In genomic region chr17:69969021-69969815, GRCm38 (mm10) we compare ENCODE assay signal across 9 mouse cellular contexts. TPM values are rescaled to one million over a fixed set of nuclear protein-coding genes. Genes with fewer than 3 reads are reported as not detected.
DNase-seq lines count a peak whose midpoint lies in the region; ATAC-seq and TF ChIP-seq lines count a peak whose summit lies in the region.
"Had no signal": no experiment of that assay in that cellular context is flagged by ENCODE, and none has a peak within 500 bp of the region (broad histone marks: within the 10 kb centered on the region; RNA-seq: fewer than 3 reads in every experiment).

Gene Dlgap1, plus strand, starts transcription at chr17:69969073.

- H3K27me3 ChIP-seq in megakaryocyte, embryonic 14.5 days (replicated peaks), result peaks cover 27% of the 10 kb centered on the region
- peaks cover 21% of the 10 kb centered on the region for H3K27me3 ChIP-seq in embryonic facial prominence, embryonic 11.5 days (ENCODE audit: control insufficient read depth, insufficient read depth, low read length)
- peaks cover 51% of the 10 kb centered on the region for H3K27me3 ChIP-seq in limb, embryonic 15.5 days
- H3K27me3 ChIP-seq: CH12.LX had no signal

- peak; percentile 48; the same call in 1 of the 2 replicates for TF ChIP-seq CTCF in olfactory bulb, adult 2 months (IDR thresholded peaks at IDR 0.05; ENCODE audit: insufficient read depth, low read depth, low read length)

- peak; percentile 86 for TF ChIP-seq POLR2A in olfactory bulb, adult 2 months (IDR thresholded peaks at IDR 0.05; ENCODE audit: insufficient read depth, low read depth, low read length)

- H3K4me2 ChIP-seq in embryonic facial prominence, embryonic 11.5 days (ENCODE audit: low read depth, low read length), result peak within 1 kb of the TSS; percentile 98
- peak within 1 kb of the TSS; percentile 98 for H3K4me2 ChIP-seq in limb, embryonic 15.5 days

- H3K27ac ChIP-seq in embryonic facial prominence, embryonic 11.5 days (replicated peaks; ENCODE audit: low read depth, low read length), result no peak within 1 kb of the TSS
- H3K27ac ChIP-seq in limb, embryonic 15.5 days, result no peak within 1 kb of the TSS
- H3K27ac ChIP-seq in olfactory bulb, adult 2 months (ENCODE audit: insufficient read depth, low read depth, low read length), result peak within 1 kb of the TSS; percentile 99

- DNase-seq in embryonic facial prominence, embryonic 11.5 days (ENCODE audit: low spot score), result peak; percentile 84
- DNase-seq in heart, adult 9 months (ENCODE audit: low spot score in 2 of 2), result peak; percentile 2
- peak; percentile 56 for DNase-seq in kidney, adult 9 months
- no peak for DNase-seq in spleen, postnatal 14 days (ENCODE audit: low spot score in 2 of 2)

- H3K9ac ChIP-seq in embryonic facial prominence, embryonic 11.5 days (replicated peaks; ENCODE audit: low read length), result peak within 1 kb of the TSS; percentile 58
- H3K9ac ChIP-seq in limb, embryonic 15.5 days, result peak within 1 kb of the TSS; percentile 26; the same call in 1 of the 2 replicates

- peaks cover 22% of the 10 kb centered on the region for H3K9me3 ChIP-seq in megakaryocyte, embryonic 14.5 days
- H3K9me3 ChIP-seq in embryonic facial prominence, embryonic 11.5 days (replicated peaks; ENCODE audit: control insufficient read depth, low read length), result no peaks in the 10 kb centered on the region
- no peaks in the 10 kb centered on the region for H3K9me3 ChIP-seq in limb, embryonic 15.5 days

- ATAC-seq in megakaryocyte, adult 5-6 weeks (ENCODE audit: poor library complexity, severe bottlenecking), result no peak
- ATAC-seq in embryonic facial prominence, embryonic 11.5 days (replicated peaks; ENCODE audit: insufficient number of reproducible peaks, low FRiP score, low TSS enrichment, low read depth), result peak; percentile 97
- peak; percentile 86 for ATAC-seq in limb, embryonic 15.5 days (ENCODE audit: insufficient number of reproducible peaks, low FRiP score, low TSS enrichment, low read depth)

- under 1% methylated on average over 74 of the region's 105 CpGs for WGBS in embryonic facial prominence, embryonic 11.5 days
- WGBS in limb, embryonic 15.5 days, result under 1% methylated on average over 104 of the region's 105 CpGs
- under 1% methylated on average over 96 of the region's 105 CpGs for WGBS in olfactory bulb, adult 2 months

- no peaks in the 10 kb centered on the region for H3K36me3 ChIP-seq in megakaryocyte, embryonic 14.5 days (replicated peaks; ENCODE audit: low read length)
- no peaks in the 10 kb centered on the region for H3K36me3 ChIP-seq in embryonic facial prominence, embryonic 11.5 days (replicated peaks; ENCODE audit: control insufficient read depth, insufficient read depth, low read depth, low read length)
- no peaks in the 10 kb centered on the region for H3K36me3 ChIP-seq in limb, embryonic 15.5 days

- peaks cover 7% of the 10 kb centered on the region for H3K4me1 ChIP-seq in megakaryocyte, embryonic 14.5 days
- H3K4me1 ChIP-seq in embryonic facial prominence, embryonic 11.5 days (ENCODE audit: control insufficient read depth, insufficient read depth, low read length), result no peaks in the 10 kb centered on the region; the same call in 1 of the 2 replicates
- peaks cover 15% of the 10 kb centered on the region for H3K4me1 ChIP-seq in limb, embryonic 15.5 days
- H3K4me1 ChIP-seq in olfactory bulb, adult 2 months (ENCODE audit: control insufficient read depth, insufficient read depth, low read length), result peaks cover 6% of the 10 kb centered on the region; the same call in 1 of the 2 replicates

- peak within 1 kb of the TSS; percentile 82 for H3K4me3 ChIP-seq in megakaryocyte, embryonic 14.5 days (replicated peaks)
- peak within 1 kb of the TSS; percentile 46 for H3K4me3 ChIP-seq in embryonic facial prominence, embryonic 11.5 days (ENCODE audit: low read depth, low read length)
- H3K4me3 ChIP-seq in limb, embryonic 15.5 days, result peak within 1 kb of the TSS; percentile 54
- H3K4me3 ChIP-seq in olfactory bulb, adult 2 months (ENCODE audit: insufficient read depth, low read depth, low read length), result peak within 1 kb of the TSS; percentile 98

RNA-seq across cellular contexts. Expression of gene Dlgap1, which starts in this region (rescaled TPM):
- polyA plus RNA-seq in megakaryocyte, embryonic 14.5 days (2012; ENCODE audit: insufficient read depth, low replicate concordance), result not detected in 2 replicates
- total RNA-seq in megakaryocyte, adult 5-6 weeks (2015), result not detected in 2 replicates
- total RNA-seq in megakaryocyte, adult 5-6 weeks (2017), result not detected in 2 replicates
- 2.4 and 3.3 TPM in 2 replicates for polyA plus RNA-seq in embryonic facial prominence, embryonic 11.5 days (2014; fragmentation: Nextera tagmentation; extraction: Ambion mirVana)
- polyA plus RNA-seq in limb, embryonic 15.5 days (2015; fragmentation: Nextera tagmentation; extraction: Ambion mirVana), result 3.1 and 3.4 TPM in 2 replicates
- 117 and 381 TPM in 2 replicates for polyA plus RNA-seq in olfactory bulb, adult 2 months (2012; ENCODE audit: insufficient read depth, insufficient read length, low replicate concordance, missing spikeins)

Comparison
In these comparisons a context has a peak if more than half of its experiments do, and no peak if none do; other contexts are left out.
1. RNA of gene Dlgap1 (polyA plus RNA-seq): 117 to 381 TPM in olfactory bulb, adult 2 months; 3.1 to 3.4 TPM in limb, embryonic 15.5 days, 2.4 to 3.3 TPM in embryonic facial prominence, embryonic 11.5 days and not detected in megakaryocyte, embryonic 14.5 days; every median in the first group is over 10 times any median in the second.
2. H3K4me3 ChIP-seq: peak in every context shown above with its lines; median percentile 98 in olfactory bulb, adult 2 months; 82 in megakaryocyte, embryonic 14.5 days; 54 in limb, embryonic 15.5 days; 46 in embryonic facial prominence, embryonic 11.5 days.
3. DNase-seq: peak in embryonic facial prominence, embryonic 11.5 days (single experiment), heart, adult 9 months (2 of 2) and kidney, adult 9 months (single experiment); none in spleen, postnatal 14 days (0 of 2).